Mouse (Mus musculus): ENCODE results near the gene Slc7a1.

DNA sequence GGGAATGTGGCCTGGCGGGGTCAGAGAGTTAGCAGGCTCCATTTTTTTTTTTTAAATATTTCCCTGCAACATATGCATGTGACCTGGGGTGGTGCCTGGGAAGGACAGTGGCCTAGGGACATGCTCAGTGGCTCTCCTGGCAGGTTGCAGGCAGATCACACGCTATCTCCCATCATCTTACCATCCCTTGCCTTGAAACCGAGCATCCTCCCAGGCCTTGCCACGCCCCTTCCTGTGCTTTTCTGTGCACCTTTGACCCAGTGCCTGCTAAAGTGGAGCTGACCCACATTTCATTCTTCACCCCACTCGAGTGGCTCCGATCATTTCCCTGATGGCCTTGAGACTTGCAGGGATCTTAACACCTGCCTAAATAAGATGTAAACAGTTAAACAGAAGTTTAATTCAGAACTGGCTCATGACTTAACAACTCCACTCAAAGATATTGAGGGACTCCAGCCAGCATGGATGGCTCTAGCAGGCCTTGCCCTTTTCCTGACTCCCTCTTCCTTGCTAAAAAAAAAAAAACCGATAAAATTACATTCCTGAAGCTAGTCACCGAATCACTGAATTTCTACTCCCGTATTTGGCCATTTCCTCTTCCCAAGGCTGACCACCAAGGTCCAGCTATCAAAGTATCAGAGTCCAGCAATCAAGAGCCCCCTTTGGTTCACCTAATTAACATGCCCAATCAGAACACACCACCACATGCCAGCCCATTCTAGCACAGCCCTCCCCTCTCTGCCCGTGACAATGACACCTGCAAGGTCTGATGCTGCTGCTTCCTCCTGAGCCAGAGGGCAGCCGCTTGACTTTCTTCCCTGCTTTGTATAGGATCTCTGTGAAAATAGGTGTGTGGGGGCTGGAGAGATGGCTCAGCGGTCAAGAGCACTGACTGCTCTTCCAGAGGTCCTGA, 27.4 kb downstream of the Slc7a1 start:
- TF ChIP-seq POLR2A (IDR thresholded peaks at IDR 0.05; ENCODE audit: low read depth, low read length) (no peak), CTCF (IDR thresholded peaks at IDR 0.05; ENCODE audit: extremely low read depth, insufficient read depth, insufficient read length, insufficient replicate concordance) (no peak)

Measured in spleen, adult 2 months (tissue).